Mouse (Mus musculus) kidney, embryonic 15.5 days (tissue): ENCODE measurements around the gene Ddx43. TPM values are rescaled to one million over a fixed set of nuclear protein-coding genes. Genes with fewer than 3 reads are reported as not detected.
A peak's percentile ranks its signal among the peaks of the same experiment; 100 is the strongest.

Experiments
- ATAC-seq: fragments of 200-750 bp; cut with Nextera tagmentation; replicated peaks from 2 replicates; pipeline ENCODE4 v1.8.0; 2017; ENCODE audit warnings: moderate TSS enrichment; ENCODE audit not compliant: low FRiP score
- H3K27ac ChIP-seq: fragments of 300-500 bp; sonication (generic); 2 replicates; pipeline ENCODE4 v1.5.1; 2015; ENCODE audit warnings: mild to moderate bottlenecking, inconsistent platforms
- H3K27me3 ChIP-seq: fragments of 300-500 bp; sonication (generic); 2 replicates; pipeline ENCODE4 v1.6.1; 2015; ENCODE audit warnings: inconsistent platforms
- H3K36me3 ChIP-seq: fragments of 300-500 bp; sonication (generic); 2 replicates; pipeline ENCODE4 v1.6.1; 2015; ENCODE audit warnings: inconsistent platforms
- H3K4me1 ChIP-seq: fragments of 300-500 bp; sonication (generic); 2 replicates; pipeline ENCODE4 v1.6.1; 2015; ENCODE audit warnings: inconsistent platforms
- H3K4me2 ChIP-seq: fragments of 300-500 bp; sonication (generic); 2 replicates; pipeline ENCODE4 v1.6.1; 2015; ENCODE audit warnings: moderate library complexity, mild to moderate bottlenecking, inconsistent platforms
- H3K4me3 ChIP-seq: fragments of 300-500 bp; sonication (generic); replicated peaks from 2 replicates; pipeline ENCODE4 v1.5.1; 2015; ENCODE audit warnings: mild to moderate bottlenecking, inconsistent platforms
- H3K9ac ChIP-seq: fragments of 300-500 bp; sonication (generic); 2 replicates; pipeline ENCODE4 v1.6.1; 2015; ENCODE audit warnings: mild to moderate bottlenecking, inconsistent platforms
- H3K9me3 ChIP-seq: fragments of 300-500 bp; sonication (generic); replicated peaks from 2 replicates; pipeline ENCODE4 v1.6.1; 2016; ENCODE audit warnings: inconsistent platforms
- WGBS: fragments of 180-500 bp; shearing (Covaris S2); methylation state at CpG from one replicate; pipeline ENCODE4 v1.1.7; 2015; ENCODE audit warnings: mixed read lengths; 5-methylcytosine and 5-hydroxymethylcytosine counted together
- polyA plus RNA-seq: library from polyadenylated mRNA; unstranded; fragments of >200 nt; fragmentation: Nextera tagmentation; extraction: Ambion mirVana; gene quantifications from 2 replicates; pipeline ENCODE4 v1.2.1, GENCODE M21; 2015

Ddx43 gene
- polyA plus RNA-seq, 1 experiment from 2014 or later: 0.31 TPM

DNA sequence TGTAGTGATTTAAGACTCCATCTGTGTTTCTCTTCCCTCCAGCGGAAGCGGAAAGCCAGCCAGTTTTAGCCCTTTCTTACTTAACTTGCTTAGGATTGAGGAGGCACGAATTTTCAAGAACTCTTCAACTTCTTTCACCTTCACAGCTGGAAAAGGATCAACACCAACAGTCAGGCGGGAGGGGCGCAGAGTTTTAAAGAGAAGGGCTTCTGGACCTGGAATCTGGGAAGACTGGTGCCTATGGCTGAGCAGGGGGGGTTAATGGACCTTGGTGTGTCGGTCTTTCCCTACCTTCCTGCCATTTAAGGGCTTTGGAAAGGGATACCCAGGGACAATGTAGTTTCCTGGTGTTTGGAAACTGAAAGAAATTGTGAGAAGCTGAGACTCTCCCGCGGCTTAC, 18.0 kb upstream of the Ddx43 start:
- ATAC-seq: no peak
- peaks cover 11% of the 10 kb centered on the region for H3K4me1 ChIP-seq
- H3K4me3 ChIP-seq: peak overlapping the region; percentile 34

GRCm38 (mm10) chr9:78378113-78378785, 17.3 kb upstream of the Ddx43 start, which contains the start of gene Ooep:
Gene Ooep, minus strand, starts transcription at chr9:78378725.
- peak within 1 kb of the TSS; percentile 34 for H3K4me3 ChIP-seq
- peak; percentile 75 for ATAC-seq
- no peak within 1 kb of the TSS for H3K27ac ChIP-seq
- no peaks in the 10 kb centered on the region for H3K36me3 ChIP-seq
- whole genome bisulfite sequencing: 6% methylated on average over 17 of the region's 23 CpGs
- H3K4me2 ChIP-seq: peak within 1 kb of the TSS; percentile 65
- no peaks in the 10 kb centered on the region for H3K9me3 ChIP-seq
- peaks cover 10% of the 10 kb centered on the region; the same call in 1 of the 2 replicates for H3K27me3 ChIP-seq
- H3K4me1 ChIP-seq: peaks cover 11% of the 10 kb centered on the region
- 0 out of 2 replicates have a peak within 1 kb of the TSS, but pooled peaks have one; percentile 26 for H3K9ac ChIP-seq

More for the DNA sequence above, 18.0 kb upstream of the Ddx43 start:
- no peak overlapping the region for H3K9ac ChIP-seq
- WGBS: 39% methylated on average over 8 of the region's 8 CpGs
- H3K9me3 ChIP-seq: no peaks in the 10 kb centered on the region
- H3K27ac ChIP-seq: no peak overlapping the region
- H3K27me3 ChIP-seq: peaks cover 10% of the 10 kb centered on the region; the same call in 1 of the 2 replicates
- H3K36me3 ChIP-seq: no peaks in the 10 kb centered on the region
- H3K4me2 ChIP-seq: peak overlapping the region; percentile 65

DNA sequence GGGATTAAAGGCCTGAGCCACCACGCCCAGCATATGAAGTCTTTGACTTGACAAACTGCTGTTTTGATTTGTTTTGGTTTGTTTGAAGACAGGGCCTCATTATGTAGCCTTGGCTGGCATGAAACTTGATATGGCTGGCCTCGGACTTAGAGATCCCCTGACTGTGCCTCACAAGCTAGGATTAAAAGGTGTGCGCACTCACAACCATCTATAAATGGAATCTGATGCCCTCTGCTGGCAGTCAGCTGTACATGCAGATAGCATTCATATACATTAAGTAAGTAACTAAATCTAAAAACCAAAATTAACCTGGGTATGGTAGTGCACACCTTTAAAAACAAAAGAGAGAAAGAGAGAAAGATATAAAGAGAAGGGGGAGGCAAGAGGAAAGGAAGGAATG, 9.7 kb upstream of the Ddx43 start:
- WGBS: 48% methylated on average over 3 of the region's 3 CpGs

DNA sequence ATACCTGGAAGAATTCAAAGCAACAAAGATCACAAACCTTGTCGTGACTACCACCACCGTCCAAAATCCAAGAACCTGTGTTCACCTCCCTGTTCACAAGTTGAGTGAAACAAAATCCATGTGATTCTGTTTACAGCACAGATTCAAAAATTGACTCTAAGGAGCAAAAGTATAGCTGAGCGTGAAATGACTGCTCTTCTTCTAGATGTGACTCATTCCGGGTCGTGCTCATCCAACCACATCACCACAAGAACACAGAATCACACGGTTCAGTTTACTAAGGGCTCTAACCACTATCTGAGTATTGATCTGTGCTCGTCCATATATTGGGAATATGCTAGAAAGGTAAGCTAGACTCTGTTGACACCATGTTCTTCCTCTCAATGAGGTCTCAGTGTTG, 8.6 kb upstream of the Ddx43 start:
- H3K4me3 ChIP-seq: no peak overlapping the region
- no peak overlapping the region for H3K27ac ChIP-seq
- 0 out of 2 replicates have a peak, but pooled peaks cover 5% of the 10 kb centered on the region for H3K27me3 ChIP-seq
- H3K4me2 ChIP-seq: no peak overlapping the region
- no peaks in the 10 kb centered on the region for H3K36me3 ChIP-seq
- WGBS: 85% methylated on average over 7 of the region's 7 CpGs
- H3K4me1 ChIP-seq: no peaks in the 10 kb centered on the region
- H3K9me3 ChIP-seq: no peaks in the 10 kb centered on the region
- no peak for ATAC-seq
- H3K9ac ChIP-seq: no peak overlapping the region

More for the DNA sequence above, 9.7 kb upstream of the Ddx43 start:
- ATAC-seq: no peak
- no peaks in the 10 kb centered on the region for H3K9me3 ChIP-seq
- no peak overlapping the region for H3K27ac ChIP-seq
- H3K27me3 ChIP-seq: no peaks in the 10 kb centered on the region
- no peak overlapping the region for H3K4me3 ChIP-seq
- no peaks in the 10 kb centered on the region for H3K4me1 ChIP-seq
- no peak overlapping the region for H3K9ac ChIP-seq
- no peak overlapping the region for H3K4me2 ChIP-seq
- no peaks in the 10 kb centered on the region for H3K36me3 ChIP-seq

DNA sequence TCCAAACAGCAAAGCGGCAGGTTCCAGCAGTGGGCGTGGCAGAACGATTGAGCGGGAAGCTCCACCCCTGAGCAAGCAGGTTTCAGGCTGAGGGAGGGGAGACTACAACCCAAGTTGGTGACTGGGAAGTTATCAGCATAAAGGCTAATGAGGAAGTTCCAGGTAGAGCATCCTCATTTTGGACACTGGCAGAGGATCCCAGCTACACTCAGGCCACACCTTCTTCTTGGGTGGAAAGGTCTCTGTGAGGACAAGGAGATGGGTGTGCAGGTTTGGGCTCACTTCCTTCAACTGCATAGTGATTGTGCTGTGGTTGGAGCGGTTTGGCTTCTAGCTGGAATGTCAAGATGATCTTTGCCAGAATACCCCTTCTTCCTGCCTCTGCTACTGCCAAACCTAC, 5.6 kb upstream of the Ddx43 start:
- Histone ChIP-seq H3K9ac (no peak overlapping the region), H3K9me3 (no peaks in the 10 kb centered on the region), H3K4me2 (no peak overlapping the region), H3K36me3 (no peaks in the 10 kb centered on the region), H3K27me3 (peaks cover 33% of the 10 kb centered on the region), H3K4me1 (no peaks in the 10 kb centered on the region), H3K27ac (no peak overlapping the region), H3K4me3 (no peak overlapping the region)
- ATAC-seq: no peak
- 49% methylated on average over 5 of the region's 5 CpGs for WGBS

GRCm38 (mm10) chr9:78393741-78394140, 1.8 kb upstream of the Ddx43 start:
- Histone ChIP-seq H3K4me2 (no peak overlapping the region), H3K9me3 (no peaks in the 10 kb centered on the region), H3K4me3 (no peak overlapping the region), H3K36me3 (no peaks in the 10 kb centered on the region), H3K9ac (no peak overlapping the region), H3K27me3 (peaks cover 66% of the 10 kb centered on the region), H3K27ac (no peak overlapping the region), H3K4me1 (peaks cover 12% of the 10 kb centered on the region)
- WGBS: 83% methylated on average over 10 of the region's 10 CpGs
- no peak for ATAC-seq

GRCm38 (mm10) chr9:78394602-78395001, 975 bp upstream of the Ddx43 start:
- Histone ChIP-seq H3K9me3 (no peaks in the 10 kb centered on the region), H3K4me3 (no peak overlapping the region), H3K4me1 (peaks cover 12% of the 10 kb centered on the region), H3K9ac (no peak overlapping the region), H3K36me3 (no peaks in the 10 kb centered on the region), H3K4me2 (no peak overlapping the region), H3K27ac (no peak overlapping the region), H3K27me3 (peaks cover 68% of the 10 kb centered on the region)
- ATAC-seq: no peak
- 62% methylated on average over 7 of the region's 7 CpGs for WGBS

DNA sequence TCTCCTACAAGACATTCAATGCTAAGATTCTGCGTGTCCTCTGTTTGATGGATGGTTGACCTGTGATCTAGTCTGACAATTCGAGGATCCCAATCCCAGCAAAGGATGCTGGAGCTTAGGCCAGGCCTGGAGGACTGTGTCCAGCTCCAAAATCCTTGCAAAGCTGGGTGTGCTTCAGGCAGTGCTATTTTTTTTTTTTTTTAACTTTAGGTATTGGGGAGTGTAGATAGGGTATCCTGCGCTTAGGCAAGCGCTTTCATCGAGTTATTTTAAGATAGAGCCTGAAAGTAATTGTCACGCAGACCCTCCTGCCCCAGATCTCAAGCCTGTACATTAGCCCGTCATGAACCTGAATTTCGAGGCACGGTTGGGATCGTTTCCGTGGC, 340 bp upstream of the Ddx43 start:
- peak; percentile 6; the same call in 1 of the 2 replicates for ATAC-seq
- H3K4me1 ChIP-seq: peaks cover 12% of the 10 kb centered on the region
- H3K4me3 ChIP-seq: peak overlapping the region; percentile 47
- peak overlapping the region; percentile 82 for H3K4me2 ChIP-seq
- H3K36me3 ChIP-seq: no peaks in the 10 kb centered on the region
- WGBS: 35% methylated on average over 11 of the region's 11 CpGs
- no peak overlapping the region for H3K9ac ChIP-seq
- no peaks in the 10 kb centered on the region for H3K9me3 ChIP-seq
- no peak overlapping the region for H3K27ac ChIP-seq
- peaks cover 69% of the 10 kb centered on the region for H3K27me3 ChIP-seq

GRCm38 (mm10) chr9:78396517-78396916, 940 bp downstream of the Ddx43 start:
- Histone ChIP-seq H3K4me3 (no peak overlapping the region), H3K4me2 (peak overlapping the region; percentile 82; the same call in 1 of the 2 replicates), H3K4me1 (peaks cover 12% of the 10 kb centered on the region), H3K9ac (no peak overlapping the region), H3K9me3 (no peaks in the 10 kb centered on the region), H3K36me3 (no peaks in the 10 kb centered on the region), H3K27me3 (peaks cover 66% of the 10 kb centered on the region), H3K27ac (no peak overlapping the region)
- WGBS: 64% methylated on average over 9 of the region's 9 CpGs
- ATAC-seq: no peak

DNA sequence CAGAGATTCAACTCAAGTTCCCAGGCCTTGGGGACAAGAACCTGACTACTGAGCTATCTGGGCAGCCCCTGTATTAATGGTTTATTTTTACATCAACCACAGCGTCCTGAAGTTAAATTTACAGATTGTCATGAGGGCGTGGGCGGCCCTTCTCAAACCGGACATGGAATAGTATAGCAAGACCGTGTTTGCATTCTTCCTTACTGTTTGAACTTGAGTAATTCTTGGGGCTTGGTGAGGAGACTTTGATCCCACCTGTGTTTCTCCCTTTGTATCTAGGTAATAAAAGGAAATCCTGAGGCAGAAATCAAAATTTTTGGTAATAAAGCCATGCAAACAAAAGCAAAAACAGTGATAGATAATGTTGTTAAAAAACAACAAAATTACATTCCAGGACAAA, 5.0 kb downstream of the Ddx43 start:
- H3K9ac ChIP-seq: no peak overlapping the region
- 73% methylated on average over 5 of the region's 5 CpGs for WGBS

DNA sequence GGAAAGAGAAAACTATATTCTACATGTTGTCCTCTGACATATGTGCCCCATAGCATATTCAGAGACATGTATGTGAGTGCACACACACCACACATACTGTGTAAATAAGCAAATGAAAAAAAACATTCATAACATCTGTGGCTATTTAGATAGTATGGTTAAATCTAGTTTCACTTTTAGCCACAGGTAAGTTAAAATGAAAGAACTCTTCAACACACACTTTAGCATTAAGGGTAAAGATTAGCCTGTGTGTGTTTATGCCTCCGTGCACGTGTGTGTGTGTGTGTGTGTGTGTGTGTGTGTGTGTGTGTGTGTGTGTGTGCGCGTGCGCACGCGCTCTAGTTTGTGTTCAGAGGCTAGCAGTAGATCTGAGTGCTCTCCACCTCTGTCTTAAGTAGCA, 6.0 kb downstream of the Ddx43 start:
- no peak for ATAC-seq
- 90% methylated on average over 7 of the region's 7 CpGs for WGBS
- no peak overlapping the region for H3K27ac ChIP-seq
- no peak overlapping the region for H3K9ac ChIP-seq
- no peaks in the 10 kb centered on the region for H3K36me3 ChIP-seq
- H3K4me1 ChIP-seq: no peaks in the 10 kb centered on the region
- no peak overlapping the region for H3K4me3 ChIP-seq
- H3K4me2 ChIP-seq: no peak overlapping the region
- H3K9me3 ChIP-seq: no peaks in the 10 kb centered on the region
- H3K27me3 ChIP-seq: peaks cover 19% of the 10 kb centered on the region

More for the DNA sequence above, 5.0 kb downstream of the Ddx43 start:
- H3K27me3 ChIP-seq: peaks cover 30% of the 10 kb centered on the region
- H3K36me3 ChIP-seq: no peaks in the 10 kb centered on the region
- H3K4me2 ChIP-seq: no peak overlapping the region
- peaks cover 7% of the 10 kb centered on the region for H3K4me1 ChIP-seq
- no peak overlapping the region for H3K4me3 ChIP-seq
- H3K27ac ChIP-seq: no peak overlapping the region
- H3K9me3 ChIP-seq: no peaks in the 10 kb centered on the region
- ATAC-seq: no peak

DNA sequence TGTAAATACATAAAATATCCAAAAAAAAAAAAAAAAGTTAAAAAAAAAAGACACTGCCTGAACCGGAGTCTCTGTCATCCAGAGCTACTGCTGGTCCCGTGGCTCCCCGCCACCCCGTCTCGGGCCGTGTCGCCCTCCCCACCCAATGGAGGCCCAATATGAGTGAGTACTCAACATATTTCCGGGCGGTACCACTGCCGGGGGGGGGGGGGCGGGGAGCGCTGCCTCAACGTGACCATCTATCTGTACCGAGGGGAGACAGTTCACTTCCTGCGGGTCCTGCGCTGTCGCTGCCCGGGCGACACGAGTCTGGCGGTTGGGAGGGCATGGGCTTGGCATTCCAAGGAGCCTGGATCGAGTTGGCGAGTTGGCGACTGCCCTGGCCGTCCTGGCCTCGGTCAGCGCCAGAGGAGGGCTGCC, 31.8 kb downstream of the Ddx43 start:
- Histone ChIP-seq H3K4me3 (peak overlapping the region; percentile 39), H3K4me2 (peak overlapping the region; percentile 65), H3K36me3 (no peaks in the 10 kb centered on the region), H3K27me3 (no peaks in the 10 kb centered on the region), H3K4me1 (peaks cover 12% of the 10 kb centered on the region), H3K27ac (no peak overlapping the region), H3K9ac (no peak overlapping the region), H3K9me3 (no peaks in the 10 kb centered on the region)
- ATAC-seq: peak; percentile 63; the same call in 1 of the 2 replicates
- WGBS: 28% methylated on average over 27 of the region's 27 CpGs
